Mouse (Mus musculus) CH12.LX (cell line): ENCODE measurements around the gene Hipk2. TPM values are rescaled to one million over a fixed set of nuclear protein-coding genes. Genes with fewer than 3 reads are reported as not detected.

Experiments
- DNase-seq: peaks from one replicate; pipeline ENCODE4 v3.0.0-alpha.2; 2013; ENCODE audit errors: extremely low read depth
- H3K27ac ChIP-seq: 2 replicates; pipeline ENCODE4 v1.5.1; 2012; ENCODE audit warnings: low read depth, mild to moderate bottlenecking, control low read depth, moderate library complexity; ENCODE audit not compliant: insufficient read depth
- H3K27me3 ChIP-seq: replicated peaks from 2 replicates; pipeline ENCODE3; 2012; ENCODE audit warnings: inconsistent platforms
- H3K36me3 ChIP-seq, 2 experiments: replicated peaks in 1 of 2; 2 replicates each; pipeline versions ENCODE3 to v1.6.1; 2012; ENCODE audit warnings: inconsistent platforms in 1 of 2, low read length in 1 of 2, mild to moderate bottlenecking in 1 of 2, mixed read lengths in 1 of 2, moderate library complexity in 1 of 2; ENCODE audit not compliant: control insufficient read depth in 1 of 2, insufficient read depth in 1 of 2
- H3K4me1 ChIP-seq, 2 experiments: 2 replicates each; pipeline ENCODE4 v1.6.1; 2012; ENCODE audit warnings: inconsistent platforms in 1 of 2, moderate library complexity in 1 of 2; ENCODE audit not compliant: insufficient read depth in 2 of 2, control insufficient read depth in 1 of 2
- H3K4me2 ChIP-seq: 2 replicates; pipeline ENCODE4 v1.6.1; 2012; ENCODE audit warnings: low read depth, mild to moderate bottlenecking, control low read depth; ENCODE audit not compliant: poor library complexity, insufficient read depth, severe bottlenecking
- H3K4me3 ChIP-seq, 3 experiments: fragments of 150-350 bp in 1 of 3; sonication (generic) in 1 of 3; replicated peaks in 1 of 3; 2 replicates each; pipeline versions ENCODE3 to v1.5.1; 2011 to 2012; ENCODE audit warnings: low read depth in 2 of 3, low read length in 2 of 3, mild to moderate bottlenecking in 2 of 3, moderate library complexity in 2 of 3, control low read depth in 1 of 3, improper control_type of control experiment in 1 of 3, inconsistent platforms in 1 of 3, mixed read lengths in 1 of 3; ENCODE audit not compliant: poor library complexity in 1 of 3
- H3K79me2 ChIP-seq: replicated peaks from 2 replicates; pipeline ENCODE4 v1.6.1; 2012; ENCODE audit warnings: mild to moderate bottlenecking, moderate library complexity; ENCODE audit not compliant: control insufficient read depth, poor library complexity, insufficient read depth, severe bottlenecking; ENCODE audit errors: extremely low read depth
- H3K9ac ChIP-seq: 2 replicates; pipeline ENCODE4 v1.6.1; 2012; ENCODE audit warnings: low read depth, mild to moderate bottlenecking, control low read depth, moderate library complexity; ENCODE audit not compliant: insufficient read depth
- H3K9me3 ChIP-seq: replicated peaks from 2 replicates; pipeline ENCODE3; 2012; ENCODE audit warnings: low read length, inconsistent platforms, mixed read lengths
- BHLHE40 ChIP-seq: IDR thresholded peaks from 2 replicates; pipeline ENCODE4 v1.6.1; 2011; ENCODE audit warnings: mild to moderate bottlenecking, low read depth, low read length, improper control_type of control experiment
- CHD2 ChIP-seq: IDR thresholded peaks from 2 replicates; pipeline ENCODE4 v1.6.1; 2011; ENCODE audit warnings: low read length, improper control_type of control experiment
- CTCF ChIP-seq, 2 experiments: IDR thresholded peaks in 1 of 2; conservative IDR thresholded peaks in 1 of 2; 2 replicates each; pipeline ENCODE4 v1.5.1; 2011 to 2012; ENCODE audit warnings: low read depth in 2 of 2, low read length in 2 of 2, improper control_type of control experiment in 1 of 2, inconsistent platforms in 1 of 2, mild to moderate bottlenecking in 1 of 2, moderate library complexity in 1 of 2
- E2F4 ChIP-seq: IDR thresholded peaks from 2 replicates; pipeline ENCODE4 v1.6.1; 2011; ENCODE audit warnings: low read depth, low read length, improper control_type of control experiment; ENCODE audit not compliant: insufficient replicate concordance
- ELF1 ChIP-seq: IDR thresholded peaks from 2 replicates; pipeline ENCODE4 v1.6.1; 2014; ENCODE audit warnings: low read depth, mild to moderate bottlenecking, inconsistent platforms, low read length, improper control_type of control experiment
- EP300 ChIP-seq: IDR thresholded peaks from 2 replicates; pipeline ENCODE4 v1.6.1; 2011; ENCODE audit warnings: low read length, improper control_type of control experiment
- ETS1 ChIP-seq: conservative IDR thresholded peaks from 2 replicates; pipeline ENCODE4 v1.6.1; 2012; ENCODE audit warnings: low read depth, mild to moderate bottlenecking, inconsistent platforms, low read length, improper control_type of control experiment, moderate library complexity
- GABPA ChIP-seq: IDR thresholded peaks from 2 replicates; pipeline ENCODE4 v1.6.1; 2012; ENCODE audit warnings: low read depth, low read length, improper control_type of control experiment, inconsistent platforms; ENCODE audit not compliant: insufficient replicate concordance
- HCFC1 ChIP-seq: IDR thresholded peaks from 2 replicates; pipeline ENCODE4 v1.6.1; 2012; ENCODE audit warnings: low read depth, mild to moderate bottlenecking, inconsistent platforms, low read length, improper control_type of control experiment
- IRF4 ChIP-seq: IDR thresholded peaks from 2 replicates; pipeline ENCODE4 v1.6.1; 2014; ENCODE audit warnings: low read depth, mild to moderate bottlenecking, inconsistent platforms, low read length, improper control_type of control experiment
- JUN ChIP-seq: IDR thresholded peaks from 2 replicates; pipeline ENCODE4 v1.6.1; 2011; ENCODE audit warnings: low read depth, mild to moderate bottlenecking, low read length, improper control_type of control experiment, moderate library complexity; ENCODE audit not compliant: insufficient read depth
- JUND ChIP-seq: conservative IDR thresholded peaks from 2 replicates; pipeline ENCODE4 v1.6.1; 2011; ENCODE audit warnings: low read depth, low read length, improper control_type of control experiment
- MAFK ChIP-seq: IDR thresholded peaks from 2 replicates; pipeline ENCODE4 v1.6.1; 2011; ENCODE audit warnings: low read length, improper control_type of control experiment; ENCODE audit not compliant: insufficient replicate concordance
- MAX ChIP-seq: IDR thresholded peaks from 2 replicates; pipeline ENCODE4 v1.6.1; 2011; ENCODE audit warnings: low read length, improper control_type of control experiment
- MAZ ChIP-seq: IDR thresholded peaks from 2 replicates; pipeline ENCODE4 v1.6.1; 2012; ENCODE audit warnings: low read depth, mild to moderate bottlenecking, inconsistent platforms, low read length, improper control_type of control experiment, moderate library complexity
- MEF2A ChIP-seq: IDR thresholded peaks from 2 replicates; pipeline ENCODE4 v1.6.1; 2014; ENCODE audit warnings: low read depth, mild to moderate bottlenecking, inconsistent platforms, low read length, improper control_type of control experiment, borderline replicate concordance
- MXI1 ChIP-seq: IDR thresholded peaks from 2 replicates; pipeline ENCODE4 v1.6.1; 2011; ENCODE audit warnings: mild to moderate bottlenecking, low read depth, low read length, improper control_type of control experiment
- MYC ChIP-seq: IDR thresholded peaks from 2 replicates; pipeline ENCODE4 v1.6.1; 2011; ENCODE audit warnings: low read depth, mild to moderate bottlenecking, improper control_type of control experiment, low read length
- PAX5 ChIP-seq: IDR thresholded peaks from 2 replicates; pipeline ENCODE4 v1.6.1; 2012; ENCODE audit warnings: low read length, inconsistent platforms, mixed read lengths
- POLR2A ChIP-seq: IDR thresholded peaks from 2 replicates; pipeline ENCODE4 v1.6.1; 2011; ENCODE audit warnings: low read depth, mild to moderate bottlenecking, improper control_type of control experiment, low read length
- POLR2AphosphoS2 ChIP-seq: IDR thresholded peaks from 2 replicates; pipeline ENCODE4 v1.6.1; 2011; ENCODE audit warnings: low read depth, low read length, improper control_type of control experiment
- RAD21 ChIP-seq: IDR thresholded peaks from 2 replicates; pipeline ENCODE4 v1.6.1; 2011; ENCODE audit warnings: low read depth, mild to moderate bottlenecking, low read length, improper control_type of control experiment, moderate library complexity
- RCOR1 ChIP-seq: conservative IDR thresholded peaks from 2 replicates; pipeline ENCODE4 v1.6.1; 2012; ENCODE audit warnings: low read depth, mild to moderate bottlenecking, inconsistent platforms, low read length, improper control_type of control experiment
- SIN3A ChIP-seq: IDR thresholded peaks from 2 replicates; pipeline ENCODE4 v1.6.1; 2012; ENCODE audit warnings: low read length, improper control_type of control experiment, inconsistent platforms
- SMC3 ChIP-seq: IDR thresholded peaks from 2 replicates; pipeline ENCODE4 v1.6.1; 2011; ENCODE audit warnings: low read depth, low read length, improper control_type of control experiment
- TBP ChIP-seq: conservative IDR thresholded peaks from 2 replicates; pipeline ENCODE4 v1.6.1; 2011; ENCODE audit warnings: low read depth, low read length, improper control_type of control experiment
- UBTF ChIP-seq: IDR thresholded peaks from 2 replicates; pipeline ENCODE4 v1.6.1; 2012; ENCODE audit warnings: low read depth, mild to moderate bottlenecking, inconsistent platforms, low read length, improper control_type of control experiment, moderate library complexity
- USF1 ChIP-seq: IDR thresholded peaks from 2 replicates; pipeline ENCODE4 v1.6.1; 2014; ENCODE audit warnings: low read depth, mild to moderate bottlenecking, inconsistent platforms, low read length, improper control_type of control experiment
- USF2 ChIP-seq: conservative IDR thresholded peaks from 2 replicates; pipeline ENCODE4 v1.6.1; 2011; ENCODE audit warnings: low read depth, low read length, improper control_type of control experiment
- ZC3H11A ChIP-seq: IDR thresholded peaks from 2 replicates; pipeline ENCODE4 v1.6.1; 2012; ENCODE audit warnings: low read depth, mild to moderate bottlenecking, inconsistent platforms, low read length, improper control_type of control experiment
- ZMIZ1 ChIP-seq: IDR thresholded peaks from 2 replicates; pipeline ENCODE4 v1.6.1; 2012; ENCODE audit warnings: low read depth, mild to moderate bottlenecking, inconsistent platforms, low read length, improper control_type of control experiment
- dilution Hi-C: fragments of 300-500 bp; cut with MboI; formaldehyde crosslinking; loops from 2 replicates; pipeline ENCODE4 v1.14.3; 2020; ENCODE audit warnings: low sequenced_read_pairs; ENCODE audit not compliant: extremely low pct_unique_long_range_greater_than_20kb, extremely low pct_ligation_motif_present
- in situ Hi-C: fragments of 300-500 bp; cut with MboI; formaldehyde crosslinking; loops from 3 replicates; pipeline ENCODE4 v1.14.3; 2019; ENCODE audit warnings: low sequenced_read_pairs, low pct_ligation_motif_present, low pct_unique_long_range_greater_than_20kb, mixed read lengths
- polyA plus RNA-seq: library from polyadenylated mRNA; unstranded; fragments of >175 nt; gene quantifications from 2 replicates; pipeline ENCODE4 v1.2.1, GENCODE M21; 2012; ENCODE audit warnings: low read depth; ENCODE audit not compliant: insufficient read length
- total RNA-seq, 2 experiments: library from RNA; depleted of rRNA; stranded (reverse); fragments of 300-350 nt in 1 of 2; fragments of >200 nt in 1 of 2; gene quantifications; 2 replicates each; pipeline ENCODE4 v1.2.3; 2012 to 2014

Hipk2 gene
- total and polyA plus RNA-seq, 3 experiments = 1.6 to 5.3 (median 2.6) TPM

DNA sequence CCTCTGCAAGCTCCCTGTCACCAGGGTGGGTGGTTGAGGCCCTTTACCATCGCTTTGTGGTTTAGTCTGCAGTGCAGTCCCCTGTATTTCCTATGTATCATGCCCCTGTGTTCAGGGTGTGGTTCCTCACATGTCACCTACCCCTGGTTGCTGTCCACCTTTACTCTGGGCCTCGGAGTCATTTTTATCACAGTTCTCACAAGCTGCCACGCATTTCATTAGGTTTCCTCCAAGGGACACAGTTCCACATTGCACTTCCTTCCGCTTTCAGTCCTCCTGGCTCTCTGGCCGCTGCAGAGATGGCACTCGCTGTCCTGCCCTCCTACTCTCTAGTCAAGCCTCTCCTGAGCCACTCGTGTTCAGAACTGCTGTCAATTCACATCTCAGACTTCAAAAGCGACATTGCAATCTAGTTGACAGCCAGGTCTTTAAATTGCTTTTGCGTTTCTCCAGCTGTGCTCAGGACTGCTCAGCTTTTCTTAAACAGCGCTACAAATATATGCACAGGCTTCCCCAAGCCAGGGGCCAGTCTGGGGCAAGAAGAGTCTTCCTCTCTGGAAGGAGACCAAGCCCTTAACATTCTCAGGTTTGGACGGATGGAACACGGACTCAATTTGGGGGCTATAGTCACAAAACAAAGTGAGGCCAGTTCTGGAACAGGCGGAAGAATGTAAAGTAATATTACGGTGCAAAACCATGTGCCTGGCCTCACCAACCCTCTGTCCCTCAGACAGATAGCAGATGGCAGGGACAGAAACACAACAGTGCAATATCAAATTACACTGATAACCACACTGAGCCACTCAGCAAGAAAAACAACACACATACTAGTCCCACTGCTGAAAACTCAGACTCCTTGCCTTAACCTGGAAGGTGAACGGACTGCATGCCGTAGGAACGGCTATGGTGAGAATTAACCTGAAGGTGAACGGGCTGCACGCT is 161.7 kb downstream of the Hipk2 start:
- no peaks in the 10 kb centered on the region for H3K79me2 ChIP-seq
- no peak overlapping the region for H3K9ac ChIP-seq
- TF ChIP-seq USF1 = no peak
- no peak for TF ChIP-seq HCFC1
- no peak for TF ChIP-seq PAX5
- TF ChIP-seq ZMIZ1 = no peak
- no peak for TF ChIP-seq CTCF (conservative IDR thresholded peaks at IDR 0.05 in 1 of 2, IDR thresholded peaks at IDR 0.05 in 1 of 2; ENCODE audit: low read depth in 2 of 2, low read length in 2 of 2)
- TF ChIP-seq JUN = no peak
- no peak for TF ChIP-seq MAX
- no peak for TF ChIP-seq RCOR1
- TF ChIP-seq RAD21 = no peak
- no peak for TF ChIP-seq MAZ
- no peak for TF ChIP-seq ZC3H11A
- no peak for TF ChIP-seq POLR2A
- TF ChIP-seq SMC3 = no peak
- TF ChIP-seq E2F4 = no peak
- no peak for TF ChIP-seq UBTF
- no peak for TF ChIP-seq EP300
- no peak for TF ChIP-seq MYC
- TF ChIP-seq TBP = no peak
- TF ChIP-seq MXI1 = no peak
- no peak for TF ChIP-seq ELF1
- H3K9me3 ChIP-seq = peaks cover 9% of the 10 kb centered on the region
- DNase-seq = no peak
- dilution Hi-C loops (no loop called here), in situ Hi-C loops (no loop called here)
- H3K27me3 ChIP-seq = no peaks in the 10 kb centered on the region
- no peak overlapping the region for H3K4me2 ChIP-seq
- no peak overlapping the region for H3K4me3 ChIP-seq
- H3K27ac ChIP-seq = no peak overlapping the region
- H3K36me3 ChIP-seq = peaks cover 10 to 33% of the 10 kb centered on the region in 2 experiments
- peaks cover 25 to 53% of the 10 kb centered on the region in 2 experiments for H3K4me1 ChIP-seq

DNA sequence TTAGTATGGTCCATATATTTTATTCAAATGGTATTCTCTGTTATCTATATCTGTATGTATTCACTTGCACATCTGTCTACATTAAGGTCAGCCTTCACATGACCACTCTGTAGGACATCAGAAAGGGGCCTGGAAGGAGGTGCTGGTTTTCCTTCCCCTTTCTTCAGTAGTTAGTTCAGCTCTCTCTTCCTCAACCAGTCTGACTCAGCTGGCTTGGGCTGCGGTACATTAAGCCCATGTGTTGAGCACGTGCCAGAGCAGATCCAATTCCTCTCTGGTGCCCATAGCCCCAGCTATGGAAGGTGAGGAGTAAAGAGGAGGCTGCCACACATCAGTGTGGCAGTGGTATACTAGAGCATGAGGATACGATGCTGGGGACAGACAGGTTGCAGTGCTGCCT is 165.5 kb downstream of the Hipk2 start:
- Histone ChIP-seq H3K4me2 (no peak overlapping the region), H3K9ac (no peak overlapping the region), H3K4me3 (peak overlapping the region in 1 of 3 experiments; percentile 1), H3K4me1 (peaks cover 23 to 55% of the 10 kb centered on the region in 2 experiments), H3K79me2 (no peaks in the 10 kb centered on the region), H3K27me3 (no peaks in the 10 kb centered on the region), H3K27ac (no peak overlapping the region), H3K36me3 (peaks cover 3 to 20% of the 10 kb centered on the region in 2 experiments), H3K9me3 (peaks cover 9% of the 10 kb centered on the region)
- in situ Hi-C loops = no loop called here
- DNase-seq = peak; percentile 67
- dilution Hi-C loops = no loop called here
- TF ChIP-seq ETS1 = peak; percentile 78
- TF ChIP-seq MYC = peak; percentile 95
- TF ChIP-seq MAX = peak; percentile 91
- peak; percentile 85 for TF ChIP-seq IRF4
- TF ChIP-seq PAX5 = no peak
- peak; percentile 44; the same call in 1 of the 2 replicates for TF ChIP-seq JUND
- TF ChIP-seq POLR2AphosphoS2 = no peak
- no peak for TF ChIP-seq USF2
- no peak for TF ChIP-seq TBP
- TF ChIP-seq CHD2 = peak; percentile 59
- TF ChIP-seq GABPA = no peak
- TF ChIP-seq RCOR1 = 0 out of 2 replicates have a peak, but pooled peaks have one; percentile 65
- peak; percentile 26; the same call in 1 of the 2 replicates for TF ChIP-seq SIN3A
- TF ChIP-seq BHLHE40 = peak; percentile 100
- TF ChIP-seq EP300 = peak; percentile 86
- 0 out of 2 replicates have a peak, but pooled peaks have one; percentile 32 for TF ChIP-seq MEF2A
- peak; percentile 44; the same call in 1 of the 2 replicates for TF ChIP-seq MXI1
- TF ChIP-seq MAFK = 0 out of 2 replicates have a peak, but pooled peaks have one; percentile 54
